Mouse (Mus musculus) duodenum, adult 2 months (tissue): ENCODE measurements around the gene Apoc4. TPM values are rescaled to one million over a fixed set of nuclear protein-coding genes. Genes with fewer than 3 reads are reported as not detected.

ENCODE experiments used
- polyA plus RNA-seq: library from polyadenylated mRNA; depleted of rRNA; stranded (reverse); fragments of >200 nt; gene quantifications from 2 replicates; pipeline ENCODE4 v1.2.3, GENCODE M21; 2012; ENCODE audit warnings: low replicate concordance; rRNA removed

The Apoc4 gene
- 0.36 and 1.9 TPM in 2 replicates for polyA plus RNA-seq

DNA sequence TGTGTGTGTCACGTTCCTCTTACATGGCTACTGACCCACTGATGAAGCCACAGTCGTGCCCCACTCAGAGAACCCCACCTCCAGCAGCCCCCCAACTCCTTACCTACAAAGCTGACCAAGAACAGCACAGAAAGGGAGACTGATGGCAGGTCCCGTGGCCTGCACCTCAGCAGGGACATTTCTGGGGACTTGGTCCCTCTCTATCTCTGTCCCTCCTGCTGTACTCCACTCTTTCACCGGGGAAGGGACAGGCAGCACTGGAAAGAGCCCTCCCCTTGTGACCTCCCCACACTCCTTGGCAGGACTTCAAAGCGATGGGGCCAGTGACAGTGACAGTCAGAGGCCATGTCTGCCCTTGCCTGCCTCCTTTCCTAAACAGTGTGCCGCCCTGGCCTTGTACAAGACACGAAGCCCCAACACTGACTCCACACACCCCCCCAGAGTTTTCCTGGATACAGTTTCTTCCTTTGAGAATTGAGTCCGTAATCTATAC is at the start of gene Apoc4, which contains the start of gene Gm44805:
Gene Apoc4, minus strand, starts transcription at position 278 of the 493 bp plus-strand sequence.
Gene Gm44805, minus strand, starts transcription at position 222 of the 493 bp plus-strand sequence.

GRCm38 (mm10) chr7:19715239-19716054 is 34.2 kb upstream of the Apoc4 start, which contains the start of gene Tomm40:
Gene Tomm40, minus strand, starts transcription at chr7:19715438.

GRCm38 (mm10) chr7:19698907-19699826 is 17.9 kb upstream of the Apoc4 start, which contains the start of gene Apoe:
Gene Apoe, minus strand, starts transcription at chr7:19699188.

DNA sequence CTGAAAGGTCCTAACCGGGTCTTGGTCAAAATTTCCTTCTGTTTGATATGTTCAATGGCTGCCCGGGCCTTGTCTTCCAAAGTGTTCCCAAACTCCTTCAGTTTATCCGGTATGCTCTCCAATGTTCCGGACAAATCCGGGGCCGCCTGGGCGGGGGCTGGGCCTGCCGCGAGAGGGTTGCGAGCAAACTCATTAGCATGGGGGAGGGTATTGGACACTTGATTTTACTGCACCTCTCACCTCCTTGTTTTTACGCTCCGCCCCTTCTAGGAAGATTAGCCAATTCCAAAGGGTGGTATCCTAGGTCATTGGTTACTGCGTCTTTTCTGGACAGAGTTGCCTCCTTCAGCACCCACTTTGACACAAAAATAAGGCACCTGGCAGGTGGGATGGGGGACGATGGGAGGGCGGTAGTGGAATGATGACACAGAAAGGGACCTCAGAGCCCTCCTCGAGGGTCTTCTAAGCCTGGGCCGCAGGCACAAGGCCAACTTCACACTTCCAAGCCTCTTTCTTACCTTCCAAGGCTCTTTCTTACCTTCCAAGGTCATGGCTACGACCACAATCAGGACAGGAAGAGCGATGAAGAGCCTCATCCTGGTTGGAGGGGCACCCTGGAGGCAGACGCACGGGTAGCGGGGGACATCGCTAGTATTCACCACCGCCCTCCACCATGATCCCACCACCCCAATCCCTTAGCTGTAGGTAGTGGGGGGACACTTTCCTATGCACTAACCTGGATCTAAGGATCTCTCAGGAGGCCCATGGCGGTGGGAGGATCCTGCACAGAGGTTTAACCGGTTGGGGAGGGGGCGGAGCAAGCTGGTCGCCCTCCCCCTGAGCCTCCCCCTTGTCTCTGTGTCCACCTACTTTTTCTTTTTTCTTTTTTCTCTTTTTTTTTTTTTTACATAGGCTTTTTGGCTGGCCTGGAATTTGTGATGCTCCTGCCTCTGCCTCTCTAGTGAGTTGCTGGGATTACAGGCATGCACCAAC is 10.9 kb upstream of the Apoc4 start, which contains the start of gene Apoc1:
Gene Apoc1, minus strand, starts transcription at position 788 of the 993 bp plus-strand sequence.

DNA sequence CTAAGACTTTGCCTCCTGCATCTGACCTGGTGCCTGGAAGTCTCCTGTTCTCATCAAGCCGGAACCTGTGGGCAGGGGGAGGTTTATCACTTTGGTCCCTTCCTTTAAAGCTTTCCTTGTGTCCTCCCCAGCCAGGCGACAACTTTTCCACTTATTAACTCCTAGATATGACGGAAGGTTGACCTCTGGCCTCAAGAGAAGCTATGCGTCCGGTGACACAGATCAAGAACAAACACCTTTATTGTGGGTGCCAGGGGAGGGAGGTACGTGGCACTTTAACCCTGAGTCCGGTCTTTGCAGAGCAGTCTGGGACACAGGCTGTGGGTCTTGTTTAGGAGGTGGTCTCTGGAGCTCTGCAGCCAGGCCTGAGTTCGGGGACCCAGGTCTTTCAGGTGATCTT is 3.4 kb downstream of the Apoc4 start, which contains the start of gene Apoc2:
Gene Apoc2, minus strand, starts transcription at position 70 of the 400 bp plus-strand sequence.

GRCm38 (mm10) chr7:19664955-19665841 is 16.1 kb downstream of the Apoc4 start, which contains the start of gene Clptm1:
Gene Clptm1, minus strand, starts transcription at chr7:19665033.

GRCm38 (mm10) chr7:19629361-19629734 is 51.9 kb downstream of the Apoc4 start, which contains the start of gene Relb:
Gene Relb, minus strand, starts transcription at chr7:19629438.

Other genes with a start within 250 kb of the Apoc4 start
- 15.0 and 33.5 TPM in 2 replicates for gene Mark4, start 222.7 kb downstream of the Apoc4 start, polyA plus RNA-seq
- gene Exoc3l2, start 218.1 kb downstream of the Apoc4 start, polyA plus RNA-seq: 5.1 and 11.1 TPM in 2 replicates
- 10.5 and 31.4 TPM in 2 replicates for gene Bloc1s3, start 173.1 kb downstream of the Apoc4 start, polyA plus RNA-seq
- gene Trappc6a, start 173.1 kb downstream of the Apoc4 start, polyA plus RNA-seq: 159 and 195 TPM in 2 replicates
- 0.15 and 0.18 TPM in 2 replicates for gene Nkpd1, start 163.6 kb downstream of the Apoc4 start, polyA plus RNA-seq
- 99.5 and 166 TPM in 2 replicates for gene Ppp1r37, start 118.4 kb downstream of the Apoc4 start, polyA plus RNA-seq
- gene Zfp296, start 104.2 kb downstream of the Apoc4 start, polyA plus RNA-seq: 3.9 and 4.8 TPM in 2 replicates
- gene Gemin7, start 103.9 kb downstream of the Apoc4 start, polyA plus RNA-seq: 94.7 and 164 TPM in 2 replicates
- 168 and 347 TPM in 2 replicates for gene Clasrp, start 77.0 kb downstream of the Apoc4 start, polyA plus RNA-seq
- gene Relb, start 52.0 kb downstream of the Apoc4 start, polyA plus RNA-seq: 41.9 and 115 TPM in 2 replicates
- 104 and 143 TPM in 2 replicates for gene Clptm1, start 16.4 kb downstream of the Apoc4 start, polyA plus RNA-seq
- gene Apoc2, start 3.5 kb downstream of the Apoc4 start, polyA plus RNA-seq: 950 and 3,249 TPM in 2 replicates
- gene Gm44805, start 56 bp downstream of the Apoc4 start, polyA plus RNA-seq: 1.4 TPM in 1 of 2 replicates, not detected in the other
- gene Apoc1, start 11.2 kb upstream of the Apoc4 start, polyA plus RNA-seq: 0.72 and 1.2 TPM in 2 replicates
- 286 and 462 TPM in 2 replicates for gene Apoe, start 17.7 kb upstream of the Apoc4 start, polyA plus RNA-seq
- gene Tomm40, start 34.0 kb upstream of the Apoc4 start, polyA plus RNA-seq: 95.8 and 122 TPM in 2 replicates
- 232 and 247 TPM in 2 replicates for gene Nectin2, start 69.0 kb upstream of the Apoc4 start, polyA plus RNA-seq
- gene Bcam, start 89.5 kb upstream of the Apoc4 start, polyA plus RNA-seq: 25.1 and 27.9 TPM in 2 replicates
- 94.7 and 149 TPM in 2 replicates for gene Cblc, start 115.3 kb upstream of the Apoc4 start, polyA plus RNA-seq
- 202 and 317 TPM in 2 replicates for gene Bcl3, start 141.3 kb upstream of the Apoc4 start, polyA plus RNA-seq
- 0.44 TPM in 1 of 2 replicates, not detected in the other for gene Gm19345, start 170.5 kb upstream of the Apoc4 start, polyA plus RNA-seq
- 0.20 and 0.71 TPM in 2 replicates for gene Ceacam16, start 179.8 kb upstream of the Apoc4 start, polyA plus RNA-seq
- 0.05 TPM in 1 of 2 replicates, not detected in the other for gene Ceacam19, start 206.5 kb upstream of the Apoc4 start, polyA plus RNA-seq
- 7.0 TPM in 2 replicates for gene Pvr, start 239.7 kb upstream of the Apoc4 start, polyA plus RNA-seq